Mouse (Mus musculus): Measurements from ENCODE around the gene Ripor2.

The Ripor2 gene

GRCm38 (mm10) chr13:24619711-24620110 is 37.7 kb downstream of the Ripor2 start:
- no peak for DNase-seq

DNA sequence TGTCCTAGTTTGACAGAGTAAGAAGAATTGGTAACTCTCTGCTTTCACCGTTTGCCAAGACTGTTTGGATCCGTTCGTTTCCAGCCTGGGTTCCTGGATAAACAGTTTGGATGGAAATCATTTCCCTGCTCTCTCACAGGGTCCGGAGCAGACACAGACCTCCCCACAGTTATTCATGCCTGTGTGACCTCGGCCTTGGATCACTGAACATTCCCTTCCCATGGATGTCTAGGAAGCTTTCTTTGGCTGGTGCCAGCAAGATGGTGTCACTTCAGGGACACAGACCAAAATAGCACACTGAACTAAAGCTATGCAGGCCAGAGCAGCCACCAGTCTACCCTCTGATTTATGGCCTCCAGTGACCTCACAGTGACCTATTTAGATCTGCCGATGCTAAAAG is 38.5 kb downstream of the Ripor2 start:
- no peak for DNase-seq

DNA sequence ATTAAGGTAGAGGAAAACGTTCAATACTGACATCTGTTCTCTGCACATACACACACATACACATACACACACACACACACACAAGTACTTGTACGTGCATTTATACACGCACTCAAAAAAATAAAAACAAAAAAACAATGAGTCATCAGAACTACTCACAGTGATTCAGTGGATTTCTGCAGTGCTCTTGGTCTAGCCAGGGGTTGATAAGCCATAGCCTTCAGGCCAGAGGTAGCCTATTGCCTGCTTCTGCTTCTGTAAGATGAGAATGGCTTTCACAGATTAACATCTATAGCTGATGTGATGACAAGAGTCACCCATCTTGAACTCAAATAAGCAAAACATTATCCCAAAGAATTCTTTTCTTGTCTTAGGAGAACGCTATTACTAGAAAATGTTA is 41.6 kb downstream of the Ripor2 start:
- DNase-seq, result no peak

DNA sequence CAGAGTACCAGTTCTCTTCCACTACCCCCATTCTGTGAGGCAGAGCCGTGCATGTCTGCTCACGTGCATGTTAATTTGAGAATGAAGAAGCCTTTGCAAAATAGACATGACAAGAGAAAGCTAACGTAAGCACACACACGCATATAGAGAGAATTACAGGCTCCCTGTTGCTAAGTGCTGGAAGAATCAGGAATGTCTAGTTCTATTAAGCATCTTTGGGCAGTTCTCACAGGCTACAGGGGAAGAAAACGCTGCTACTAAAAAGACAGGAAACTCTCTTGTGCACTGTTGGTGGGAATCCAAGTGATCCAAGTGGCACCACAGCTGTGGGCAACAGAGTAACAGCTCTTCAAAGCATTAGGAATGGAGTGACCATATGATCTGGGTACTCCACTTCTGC is 43.1 kb downstream of the Ripor2 start:
- no peak for DNase-seq

DNA sequence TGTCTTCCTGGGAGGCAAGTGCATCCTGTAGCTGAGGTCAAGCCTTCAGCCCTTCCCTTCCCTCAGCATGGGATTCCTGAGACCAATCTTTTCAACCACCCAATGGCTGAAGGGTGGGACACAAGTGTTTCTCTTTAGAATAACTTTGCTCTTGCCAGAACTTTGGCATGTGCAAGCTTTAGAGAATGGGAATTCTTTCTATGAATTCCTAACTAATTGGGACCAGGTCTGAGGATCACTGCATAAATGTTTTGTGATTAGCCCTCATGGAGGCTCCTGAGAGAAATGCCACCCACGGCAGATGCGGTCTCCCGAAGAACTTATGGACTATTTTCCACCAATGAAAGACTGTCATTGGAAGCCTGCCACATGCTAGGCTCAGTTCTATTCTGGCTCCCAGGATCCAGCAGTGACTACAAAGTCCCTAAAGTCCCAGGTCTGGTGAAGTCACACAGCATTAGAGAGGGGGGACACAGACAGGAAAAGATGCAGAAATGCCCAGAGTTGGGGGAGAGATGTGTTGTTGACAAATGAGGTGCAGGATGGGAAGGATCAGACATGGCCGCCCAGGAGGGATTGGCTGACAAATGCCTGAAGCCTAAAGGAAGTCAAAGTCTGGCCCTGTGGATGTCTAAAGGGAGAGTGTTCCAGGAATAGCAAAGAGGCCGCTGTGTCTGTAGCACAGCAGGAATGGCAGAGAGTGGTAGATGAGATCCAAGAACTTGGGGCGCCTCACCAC is 44.9 kb downstream of the Ripor2 start:
- DNase-seq, result no peak

- DNase-seq, result no peak
These were observed 46.2 kb downstream of the Ripor2 start for GRCm38 (mm10) chr13:24628192-24628591.

DNA sequence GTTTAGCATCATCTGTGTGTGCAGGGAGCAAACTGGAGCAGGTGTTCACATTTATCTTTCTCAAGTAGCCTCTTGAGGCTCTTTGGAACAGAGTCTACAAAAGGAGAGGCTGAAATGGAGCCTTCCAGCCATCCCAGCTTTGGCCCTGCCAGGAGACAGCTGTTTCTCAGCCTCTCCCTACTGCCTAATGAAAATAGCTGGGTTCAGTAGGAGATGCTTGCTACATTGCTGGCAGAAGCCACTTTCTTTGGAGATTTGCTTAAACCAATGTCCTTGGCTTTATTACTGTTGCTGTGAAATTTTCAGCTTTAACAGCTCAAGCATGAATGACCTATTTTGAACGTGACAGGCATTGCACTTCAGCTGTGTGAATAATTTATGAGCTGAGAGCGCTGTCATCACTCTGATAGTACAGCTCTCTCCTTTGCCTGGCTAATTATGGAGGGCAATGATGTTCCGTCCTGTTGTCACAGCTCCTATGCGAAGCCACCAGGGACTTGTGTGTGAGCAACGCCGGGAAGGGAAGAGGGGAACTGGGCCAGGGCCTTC is 47.2 kb downstream of the Ripor2 start:
- no peak for DNase-seq

- no peak for DNase-seq
These were observed 48.4 kb downstream of the Ripor2 start for GRCm38 (mm10) chr13:24630364-24630763.

DNA sequence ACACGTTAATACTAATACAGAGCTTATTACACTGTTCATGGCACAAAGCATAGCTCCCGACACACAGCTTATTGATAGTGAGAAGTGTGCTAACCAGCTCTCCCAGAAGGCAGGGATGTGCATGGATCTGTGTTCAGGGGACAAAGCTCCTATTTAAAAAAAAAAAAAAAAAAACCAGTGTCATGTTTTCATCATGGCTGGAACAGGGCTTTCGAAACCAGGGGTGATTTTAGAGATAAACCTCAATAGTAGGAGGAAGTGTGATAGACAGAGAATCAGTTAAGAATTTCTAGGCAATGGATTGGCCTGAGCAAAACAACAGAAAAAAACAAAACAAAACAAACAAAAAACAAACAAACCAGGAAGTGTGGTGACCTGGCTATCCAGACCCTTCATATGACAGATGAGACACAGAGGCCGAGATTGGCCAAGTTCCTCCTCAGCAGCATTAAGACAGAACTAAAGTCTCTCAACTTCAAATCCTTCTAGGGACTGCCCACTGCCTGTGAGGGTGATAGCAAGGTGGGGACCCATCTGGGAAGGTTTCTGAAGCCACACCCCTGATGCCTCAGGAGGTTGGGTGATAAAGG is 51.1 kb downstream of the Ripor2 start:
- DNase-seq, result no peak

- DNase-seq, result no peak
These were observed 52.5 kb downstream of the Ripor2 start for GRCm38 (mm10) chr13:24634346-24635120.

- no peak for DNase-seq
These were observed 56.6 kb downstream of the Ripor2 start for GRCm38 (mm10) chr13:24638371-24639214.

DNA sequence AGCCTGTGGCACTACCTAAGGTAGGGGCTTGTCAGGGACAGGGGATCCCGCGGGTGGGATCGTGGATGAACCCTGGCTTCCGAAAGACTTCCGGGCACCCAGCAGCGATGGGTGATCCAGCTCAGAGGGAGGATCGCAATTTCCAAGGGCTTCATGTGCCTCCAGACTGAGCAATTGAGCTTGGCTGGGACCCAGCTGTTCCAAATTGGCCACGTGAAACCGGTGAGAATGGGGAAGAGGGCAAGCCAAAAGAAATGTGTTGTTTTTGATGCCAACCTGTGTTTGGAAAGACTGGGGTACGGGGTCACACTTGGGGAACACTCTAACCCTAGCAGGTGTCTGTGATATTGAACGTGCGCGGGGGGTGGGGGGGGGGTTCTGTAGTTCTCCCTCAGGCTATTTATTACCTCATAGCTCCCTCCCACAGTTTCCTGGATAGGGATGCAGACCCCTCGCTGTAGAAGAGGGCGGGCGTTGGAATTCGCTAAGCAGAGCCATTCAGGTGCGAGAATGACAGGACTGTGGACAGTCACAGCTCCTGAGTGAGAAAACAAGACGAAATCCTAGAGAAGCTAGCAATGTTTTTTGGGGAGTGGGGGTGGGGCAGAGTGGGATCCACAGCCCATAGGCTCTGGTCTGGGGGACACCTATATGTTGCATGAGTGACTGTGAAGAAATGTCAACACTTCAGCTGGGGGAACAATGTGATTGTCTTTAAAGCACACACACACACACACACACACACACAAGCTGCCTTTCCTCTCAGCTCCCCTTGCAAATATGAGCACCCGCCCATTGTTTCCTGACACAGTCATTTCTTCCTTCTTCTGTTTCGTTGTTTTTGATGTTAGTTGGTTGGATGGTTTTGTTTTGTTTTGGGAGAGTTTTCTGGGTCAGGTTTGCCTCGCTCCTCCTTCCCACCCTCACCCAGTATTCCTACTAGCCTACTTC is 57.5 kb downstream of the Ripor2 start:
- DNase-seq, result no peak

DNA sequence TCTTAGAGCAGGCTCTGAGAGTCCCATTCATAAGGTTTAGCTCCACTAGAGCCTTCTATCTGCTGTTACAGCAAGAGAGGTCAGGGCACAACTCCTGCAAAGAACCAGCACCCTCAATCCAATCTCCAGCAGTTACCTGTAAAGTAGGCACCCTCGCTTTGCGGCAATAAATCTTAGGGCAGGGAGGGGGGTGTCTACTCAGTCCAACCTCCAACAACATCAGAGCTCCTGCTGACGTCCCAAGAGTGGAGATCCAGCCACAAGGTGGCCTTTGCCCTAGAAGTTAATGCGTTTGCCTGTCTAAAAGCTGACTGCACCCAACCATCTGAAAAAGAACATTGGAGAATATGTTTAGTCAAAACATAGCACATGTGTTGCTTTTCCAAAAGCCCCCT is 58.2 kb downstream of the Ripor2 start:
- no peak for DNase-seq

DNA sequence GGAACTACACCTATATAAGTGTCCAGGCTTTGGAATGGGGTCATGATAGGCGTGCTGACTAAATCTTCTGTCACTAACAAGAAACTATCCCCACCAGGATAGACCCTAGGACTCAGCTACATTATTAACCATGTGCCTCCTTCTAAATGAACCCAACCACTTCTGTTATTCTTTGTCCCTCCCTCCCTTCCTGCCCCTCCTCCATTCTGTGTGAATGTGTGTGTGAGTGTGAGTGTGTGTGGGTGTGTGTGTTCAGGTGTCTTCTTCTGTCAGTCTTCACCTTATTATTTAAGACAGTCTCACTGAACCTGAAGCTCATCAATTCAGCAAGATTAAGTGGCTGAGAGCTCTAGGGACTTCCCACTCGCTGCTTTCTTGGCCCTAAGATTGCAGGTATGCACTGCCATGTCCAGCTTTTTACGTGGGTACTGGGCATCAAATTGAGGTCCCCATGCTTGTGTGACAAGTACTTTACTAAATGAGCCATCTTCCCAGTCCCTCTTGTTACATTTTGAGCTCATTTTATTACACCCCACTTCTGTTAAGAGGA is 58.9 kb downstream of the Ripor2 start:
- DNase-seq, result no peak

DNA sequence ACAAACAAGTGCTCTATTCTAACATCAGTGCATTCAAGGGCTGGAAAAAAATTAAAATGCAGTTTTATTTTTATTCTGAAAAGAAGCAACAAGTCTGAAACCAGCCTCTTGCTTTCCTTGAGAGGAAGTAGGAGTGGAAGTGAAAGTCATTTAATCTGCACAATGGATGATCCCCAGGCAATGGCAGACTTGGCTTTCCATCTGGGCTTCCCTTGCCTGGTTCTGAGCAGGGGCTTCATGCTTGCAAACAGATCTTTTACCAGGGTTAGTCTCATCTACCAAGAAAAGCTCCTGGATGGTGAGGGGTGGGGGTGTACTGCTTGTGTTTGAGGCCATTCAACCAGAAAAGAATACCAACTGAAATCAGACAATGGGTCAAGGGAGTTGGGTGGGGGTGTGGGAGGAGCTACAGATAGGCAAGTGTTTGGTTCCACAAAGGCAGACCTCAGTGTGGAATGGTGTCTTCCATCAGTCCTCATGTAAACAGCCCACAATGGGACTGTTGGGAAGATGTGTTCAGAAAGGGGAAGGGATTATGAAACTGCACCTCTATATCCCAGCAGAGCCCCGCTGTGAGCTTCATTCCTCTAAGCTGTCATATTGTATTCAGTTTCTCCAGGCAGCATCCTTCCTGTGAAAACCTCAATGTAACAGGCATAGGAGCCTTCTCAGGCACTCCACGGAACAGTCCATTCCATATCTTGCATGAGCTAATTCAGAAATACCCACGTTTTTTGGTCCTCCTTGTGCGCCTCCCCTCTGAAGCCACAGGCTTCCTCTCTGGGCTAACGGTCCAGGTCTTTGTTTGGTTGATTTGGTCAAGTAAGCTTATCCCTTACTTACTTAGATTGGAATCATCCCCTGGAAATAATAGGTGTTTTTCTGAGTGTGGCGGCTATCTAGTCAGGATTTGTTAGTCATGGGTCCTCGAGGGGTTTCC is 59.8 kb downstream of the Ripor2 start:
- no peak for DNase-seq

- no peak for DNase-seq
These were observed 63.2 kb downstream of the Ripor2 start for GRCm38 (mm10) chr13:24645146-24645545.

- DNase-seq, result no peak
These were observed 64.3 kb downstream of the Ripor2 start for GRCm38 (mm10) chr13:24646324-24646723.

DNA sequence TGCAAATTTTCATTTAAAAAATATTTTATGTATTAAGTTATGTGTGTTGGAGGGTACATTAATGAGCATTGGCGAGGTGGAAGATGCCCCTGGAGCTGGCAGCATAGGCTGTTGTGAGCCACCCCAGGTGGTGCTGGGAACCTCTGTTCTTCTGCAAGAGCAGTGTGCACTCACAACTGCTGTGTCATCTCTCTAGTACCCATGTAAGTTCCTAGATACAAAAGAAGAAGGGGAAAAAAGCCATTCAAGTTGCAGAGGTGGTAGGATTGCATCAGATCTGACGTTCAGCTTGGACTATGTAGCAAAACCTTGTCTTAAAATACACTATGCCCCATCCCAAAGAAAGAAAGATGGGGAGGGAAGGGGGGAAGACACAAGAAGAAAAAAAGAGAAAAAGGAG is 65.5 kb downstream of the Ripor2 start:
- no peak for DNase-seq

DNA sequence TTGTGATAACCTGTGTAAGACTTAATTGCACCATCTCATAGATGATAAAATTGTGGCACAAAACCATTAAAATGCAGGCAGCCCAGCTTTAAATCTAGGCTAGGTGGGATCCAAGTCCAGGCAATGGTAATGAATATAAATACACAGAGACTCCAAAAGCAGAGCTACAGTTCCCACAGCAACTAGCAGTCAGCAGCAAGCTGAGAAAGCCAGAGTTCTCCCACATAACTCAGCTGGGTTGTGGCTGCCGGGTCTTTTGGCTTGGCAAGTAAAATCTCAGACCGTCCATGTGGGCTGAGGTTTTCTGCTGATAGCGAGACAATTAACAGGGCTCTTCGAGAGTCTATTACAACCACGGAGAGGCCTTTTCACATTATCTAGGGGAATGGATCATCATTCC is 66.0 kb downstream of the Ripor2 start:
- no peak for DNase-seq

GRCm38 (mm10) chr13:24648668-24649067 is 66.7 kb downstream of the Ripor2 start:
- no peak for DNase-seq
